Mouse (Mus musculus) stomach, embryonic 14.5 days (tissue): ENCODE results near the gene Tcf7l1. TPM values are rescaled to one million over a fixed set of nuclear protein-coding genes. Genes with fewer than 3 reads are reported as not detected.
A peak's percentile ranks its signal among the peaks of the same experiment; 100 is the strongest.

Source experiments
- ATAC-seq: fragments of 200-750 bp; cut with Nextera tagmentation; 2 replicates; pipeline ENCODE4 v1.8.0; 2017; ENCODE audit warnings: low read depth, moderate TSS enrichment; ENCODE audit not compliant: insufficient number of reproducible peaks, insufficient read depth, low FRiP score
- H3K27ac ChIP-seq: fragments of 300-500 bp; sonication (generic); 2 replicates; pipeline ENCODE4 v1.5.1; 2014; ENCODE audit warnings: mild to moderate bottlenecking, low read length, moderate library complexity, mixed read lengths
- H3K27me3 ChIP-seq: fragments of 300-500 bp; sonication (generic); 2 replicates; pipeline ENCODE4 v1.6.1; 2014; ENCODE audit warnings: low read length, control low read depth, mixed read lengths; ENCODE audit not compliant: control insufficient read depth, insufficient read depth
- H3K36me3 ChIP-seq: fragments of 300-500 bp; sonication (generic); 2 replicates; pipeline ENCODE4 v1.6.1; 2014; ENCODE audit warnings: mild to moderate bottlenecking, control low read depth, low read length, moderate library complexity, mixed read lengths; ENCODE audit not compliant: control insufficient read depth, insufficient read depth
- H3K4me1 ChIP-seq: fragments of 300-500 bp; sonication (generic); 2 replicates; pipeline ENCODE4 v1.6.1; 2014; ENCODE audit warnings: low read length, control low read depth, mixed read lengths; ENCODE audit not compliant: control insufficient read depth, insufficient read depth
- H3K4me2 ChIP-seq: fragments of 300-500 bp; sonication (generic); replicated peaks from 2 replicates; pipeline ENCODE4 v1.6.1; 2014; ENCODE audit warnings: low read depth, low read length, control low read depth
- H3K4me3 ChIP-seq: fragments of 300-500 bp; sonication (generic); 2 replicates; pipeline ENCODE4 v1.5.1; 2014; ENCODE audit warnings: low read depth, low read length, control low read depth
- H3K9ac ChIP-seq: fragments of 300-500 bp; sonication (generic); replicated peaks from 2 replicates; pipeline ENCODE4 v1.6.1; 2014; ENCODE audit warnings: low read depth, mild to moderate bottlenecking, control low read depth, low read length, moderate library complexity, mixed read lengths
- H3K9me3 ChIP-seq: fragments of 300-500 bp; sonication (generic); 2 replicates; pipeline ENCODE4 v1.6.1; 2016; ENCODE audit warnings: low read depth, low read length, control low read depth; ENCODE audit not compliant: control insufficient read depth
- WGBS: fragments of 180-500 bp; shearing (Covaris S2); extraction: QIAGEN DNeasy Blood & Tissue Kit; methylation state at CpG from one replicate; pipeline ENCODE4 v1.1.7; 2014; 5-methylcytosine and 5-hydroxymethylcytosine counted together
- polyA plus RNA-seq: library from polyadenylated mRNA; unstranded; fragments of >200 nt; fragmentation: Nextera tagmentation; extraction: Ambion mirVana; gene quantifications from 2 replicates; pipeline ENCODE4 v1.2.1, GENCODE M21; 2014

Tcf7l1 gene
- polyA plus RNA-seq, 1 experiment from 2014 or later = 39.0 TPM

- no peaks in the 10 kb centered on the region for H3K27me3 ChIP-seq
- no peaks in the 10 kb centered on the region for H3K36me3 ChIP-seq
- H3K4me2 ChIP-seq = no peak overlapping the region
- H3K4me3 ChIP-seq = no peak overlapping the region
- no peak overlapping the region; the same call in 1 of the 2 replicates for H3K27ac ChIP-seq
- H3K9ac ChIP-seq = no peak overlapping the region
- no peak for ATAC-seq
- H3K9me3 ChIP-seq = no peaks in the 10 kb centered on the region
- 71% methylated on average over 5 of the region's 5 CpGs for WGBS
- H3K4me1 ChIP-seq = peaks cover 54% of the 10 kb centered on the region
Observed at GRCm38 (mm10) chr6:72689046-72689445, 100.0 kb downstream of the Tcf7l1 start.

- no peak for ATAC-seq
- 45% methylated on average over 9 of the region's 9 CpGs for WGBS
- H3K4me1 ChIP-seq = peaks cover 30% of the 10 kb centered on the region
Observed at GRCm38 (mm10) chr6:72685165-72685564, 103.9 kb downstream of the Tcf7l1 start.

GRCm38 (mm10) chr6:72684260-72684805 is 104.7 kb downstream of the Tcf7l1 start:
- Histone ChIP-seq H3K9me3 (no peaks in the 10 kb centered on the region), H3K4me2 (no peak overlapping the region), H3K36me3 (no peaks in the 10 kb centered on the region), H3K27me3 (no peaks in the 10 kb centered on the region), H3K4me3 (no peak overlapping the region), H3K27ac (no peak overlapping the region), H3K9ac (no peak overlapping the region), H3K4me1 (peaks cover 29% of the 10 kb centered on the region; the same call in 1 of the 2 replicates)
- 49% methylated on average over 4 of the region's 4 CpGs for WGBS
- no peak for ATAC-seq

More at GRCm38 (mm10) chr6:72685165-72685564, 103.9 kb downstream of the Tcf7l1 start:
- H3K9me3 ChIP-seq = no peaks in the 10 kb centered on the region
- H3K27ac ChIP-seq = peak overlapping the region; percentile 29; the same call in 1 of the 2 replicates
- no peak overlapping the region for H3K9ac ChIP-seq
- H3K27me3 ChIP-seq = no peaks in the 10 kb centered on the region
- no peaks in the 10 kb centered on the region for H3K36me3 ChIP-seq
- no peak overlapping the region for H3K4me3 ChIP-seq
- H3K4me2 ChIP-seq = no peak overlapping the region

- H3K27me3 ChIP-seq = no peaks in the 10 kb centered on the region
- no peak overlapping the region for H3K9ac ChIP-seq
- H3K4me1 ChIP-seq = peaks cover 42% of the 10 kb centered on the region
- H3K4me3 ChIP-seq = no peak overlapping the region
- H3K9me3 ChIP-seq = no peaks in the 10 kb centered on the region
- ATAC-seq = no peak
- no peak overlapping the region for H3K4me2 ChIP-seq
- H3K27ac ChIP-seq = no peak overlapping the region
- H3K36me3 ChIP-seq = no peaks in the 10 kb centered on the region
- 55% methylated on average over 4 of the region's 4 CpGs for WGBS
Observed at GRCm38 (mm10) chr6:72682238-72682637, 106.8 kb downstream of the Tcf7l1 start.

DNA sequence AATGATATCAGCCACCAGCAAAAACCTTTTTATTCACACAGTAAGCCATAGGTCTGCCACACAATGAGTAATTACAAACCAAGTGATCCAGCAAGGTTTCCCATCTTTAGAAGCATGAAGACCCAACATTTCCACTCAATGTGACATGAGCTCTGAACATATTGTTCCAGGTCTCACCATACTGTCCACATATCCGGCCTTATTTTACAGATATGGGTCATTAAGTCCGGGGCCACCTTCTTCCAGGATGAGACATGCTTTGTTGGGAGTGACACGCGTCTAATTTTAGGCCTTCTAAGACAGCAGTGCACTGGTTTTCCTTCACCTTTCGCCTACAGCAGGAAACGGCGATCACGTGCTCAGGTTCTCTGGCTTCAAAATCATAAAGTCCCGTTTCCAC is 108.1 kb downstream of the Tcf7l1 start:
- ATAC-seq = no peak
- Histone ChIP-seq H3K9me3 (no peaks in the 10 kb centered on the region), H3K27ac (no peak overlapping the region), H3K4me1 (peaks cover 54% of the 10 kb centered on the region), H3K36me3 (no peaks in the 10 kb centered on the region), H3K4me2 (no peak overlapping the region), H3K27me3 (no peaks in the 10 kb centered on the region), H3K4me3 (no peak overlapping the region), H3K9ac (no peak overlapping the region)
- 84% methylated on average over 9 of the region's 9 CpGs for WGBS

DNA sequence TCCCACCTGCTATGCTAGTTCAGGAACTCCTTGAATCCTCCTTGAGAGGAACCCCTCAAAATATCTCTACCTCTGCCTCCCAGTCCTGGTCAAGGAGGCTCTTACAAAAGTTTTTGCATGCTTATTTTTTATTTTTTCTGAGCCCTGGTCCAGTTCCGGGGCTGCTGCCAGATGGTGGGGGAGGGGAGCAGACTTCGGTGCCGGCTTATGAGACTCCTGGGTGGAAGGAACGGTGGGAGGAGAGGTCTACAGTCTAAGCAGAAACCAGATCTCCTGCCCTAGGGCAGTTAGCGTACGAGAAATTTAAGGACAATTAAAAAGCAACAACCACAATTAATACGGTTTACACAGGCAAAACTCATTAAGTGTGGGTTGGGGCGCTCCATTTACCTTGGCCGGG is 110.4 kb downstream of the Tcf7l1 start:
- WGBS = 30% methylated on average over 9 of the region's 9 CpGs
- ATAC-seq = no peak
- H3K4me1 ChIP-seq = peaks cover 53% of the 10 kb centered on the region
- no peaks in the 10 kb centered on the region for H3K9me3 ChIP-seq
- H3K27ac ChIP-seq = peak overlapping the region; percentile 95
- H3K4me3 ChIP-seq = no peak overlapping the region
- H3K9ac ChIP-seq = no peak overlapping the region
- H3K36me3 ChIP-seq = no peaks in the 10 kb centered on the region
- H3K4me2 ChIP-seq = no peak overlapping the region
- no peaks in the 10 kb centered on the region for H3K27me3 ChIP-seq

DNA sequence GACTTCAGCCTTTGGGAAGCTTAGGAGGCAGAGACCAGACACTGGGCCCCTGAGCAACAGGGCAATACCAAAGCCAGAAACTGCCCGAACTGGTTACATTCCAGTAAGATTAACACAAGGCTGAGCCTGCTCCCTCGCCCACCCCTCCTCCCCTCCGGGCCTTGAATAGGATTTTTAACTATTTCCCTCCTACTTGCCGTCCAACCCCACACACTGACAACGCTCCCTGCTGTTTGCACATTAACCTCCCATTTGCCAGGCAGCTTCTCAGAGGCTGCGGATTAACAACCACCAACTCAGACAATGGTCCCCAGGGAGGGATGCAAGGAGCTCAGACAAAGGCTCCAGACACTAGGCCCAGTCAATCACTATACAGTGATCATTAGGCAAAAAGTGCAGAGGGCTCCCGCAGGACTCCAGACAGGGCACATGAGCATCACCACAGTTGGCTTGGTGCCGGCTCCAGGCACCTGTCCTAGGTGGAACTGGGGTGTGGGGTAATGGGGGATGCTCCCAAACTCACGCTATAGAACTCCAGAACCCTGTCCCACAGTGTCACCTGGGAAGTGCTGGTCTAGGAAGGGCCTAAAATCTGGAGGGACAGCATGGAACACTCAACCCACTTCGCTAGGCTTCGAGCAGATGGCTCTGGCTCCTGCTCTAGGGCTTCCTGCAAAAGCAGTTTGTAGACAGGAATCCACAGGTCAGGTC is 111.4 kb downstream of the Tcf7l1 start:
- Histone ChIP-seq H3K4me2 (peak overlapping the region; percentile 42), H3K27me3 (no peaks in the 10 kb centered on the region), H3K27ac (peak overlapping the region; percentile 95), H3K9ac (no peak overlapping the region; the same call in 1 of the 2 replicates), H3K9me3 (no peaks in the 10 kb centered on the region), H3K4me3 (peak overlapping the region; percentile 18), H3K36me3 (no peaks in the 10 kb centered on the region), H3K4me1 (peaks cover 59% of the 10 kb centered on the region)
- 21% methylated on average over 11 of the region's 11 CpGs for WGBS
- peak; percentile 80 for ATAC-seq

DNA sequence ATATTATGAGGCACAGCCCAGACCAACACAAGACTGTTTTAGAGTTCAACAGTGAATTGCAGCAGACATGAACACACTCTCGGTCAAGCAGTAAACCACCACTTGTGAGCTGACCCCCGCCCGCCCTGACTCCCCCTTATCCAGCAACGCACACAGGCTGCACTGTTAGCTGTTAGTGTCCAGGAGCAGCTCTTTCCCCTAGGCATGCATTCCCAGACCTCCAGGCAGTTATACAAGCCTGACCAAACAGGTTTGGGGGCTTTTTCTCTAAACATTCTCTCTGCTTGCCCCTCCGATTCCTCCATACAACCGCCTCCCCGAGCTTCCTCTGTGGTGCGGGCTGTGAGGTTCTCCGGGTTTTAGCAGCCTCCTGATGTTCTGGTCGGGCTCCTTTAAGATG is 112.0 kb downstream of the Tcf7l1 start:
- Histone ChIP-seq H3K36me3 (no peaks in the 10 kb centered on the region), H3K27me3 (no peaks in the 10 kb centered on the region), H3K4me3 (peak overlapping the region; percentile 18), H3K9me3 (no peaks in the 10 kb centered on the region), H3K27ac (peak overlapping the region; percentile 95), H3K4me2 (peak overlapping the region; percentile 42), H3K9ac (no peak overlapping the region; the same call in 1 of the 2 replicates), H3K4me1 (peaks cover 60% of the 10 kb centered on the region)
- peak; percentile 66 for ATAC-seq
- 7% methylated on average over 10 of the region's 10 CpGs for WGBS
